ENCODE assay signal across 26 mouse cellular contexts in the genomic region with DNA sequence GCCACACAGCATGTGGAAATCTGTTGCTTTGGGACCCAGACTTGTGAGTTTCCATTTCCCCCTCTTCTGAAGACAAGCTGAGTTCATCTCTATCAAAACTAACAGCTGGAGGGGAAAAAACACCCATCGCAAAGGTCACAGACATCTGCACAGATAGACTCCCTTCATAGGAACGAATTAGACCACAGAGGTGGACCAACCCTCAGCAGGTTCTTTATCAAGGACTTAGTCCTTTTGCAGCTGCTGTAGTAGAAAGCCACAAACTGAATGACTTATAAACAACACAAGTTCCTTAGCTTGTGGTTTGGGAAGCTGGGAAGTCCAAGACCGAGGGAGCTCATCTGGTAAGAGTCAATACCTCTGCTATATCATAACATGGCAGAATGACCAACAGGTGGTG. TPM values are rescaled to one million over a fixed set of nuclear protein-coding genes. Genes with fewer than 3 reads are reported as not detected.
"Had no signal": no experiment of that assay in that cellular context is flagged by ENCODE, and none has a peak within 500 bp of the region (broad histone marks: within the 10 kb centered on the region; RNA-seq: fewer than 3 reads in every experiment).

No protein-coding gene starts in this region.

- H3K27ac ChIP-seq: midbrain, embryonic 10.5 days; midbrain, embryonic 12.5 days; neural tube, embryonic 13.5 days; neural tube, embryonic 15.5 days had no signal

- H3K27me3 ChIP-seq: midbrain, embryonic 12.5 days; neural tube, embryonic 13.5 days; neural tube, embryonic 15.5 days had no signal

- H3K36me3 ChIP-seq: midbrain, embryonic 10.5 days; midbrain, embryonic 12.5 days; neural tube, embryonic 13.5 days; neural tube, embryonic 15.5 days had no signal

- H3K9me3 ChIP-seq: midbrain, embryonic 10.5 days; neural tube, embryonic 15.5 days had no signal

- H3K9ac ChIP-seq: lung, embryonic 14.5 days; midbrain, embryonic 12.5 days; neural tube, embryonic 13.5 days; neural tube, embryonic 15.5 days had no signal

- ATAC-seq: midbrain, embryonic 16.5 days had no signal

- DNase-seq: lung, adult 18-20 months; lung, embryonic 14.5 days; lung, postnatal 10 days; lung, postnatal 4 days; midbrain, embryonic 14.5 days; retina, postnatal 1 day; right cerebral cortex, adult 18-20 months; right cerebral cortex, postnatal 25 days; right cerebral cortex, postnatal 4 days; spleen, adult 18-20 months; thymus, adult 18-20 months; thymus, postnatal 14 days; thymus, postnatal 36 days had no signal

- H3K4me1 ChIP-seq: midbrain, embryonic 10.5 days; midbrain, embryonic 12.5 days; neural tube, embryonic 13.5 days; neural tube, embryonic 15.5 days had no signal

- H3K4me3 ChIP-seq: megakaryocyte, embryonic 14.5 days; midbrain, embryonic 10.5 days; midbrain, embryonic 12.5 days; myocyte; neural tube, embryonic 13.5 days; neural tube, embryonic 15.5 days had no signal

- H3K4me2 ChIP-seq: lung, embryonic 14.5 days; midbrain, embryonic 12.5 days; neural tube, embryonic 13.5 days; neural tube, embryonic 15.5 days had no signal

RNA-seq across cellular contexts. Expression of gene Spdye4c, which starts 54.7 kb away (rescaled TPM):
- polyA plus RNA-seq: lung, embryonic 14.5 days; lung, embryonic 16.5 days; midbrain, embryonic 10.5 days; midbrain, embryonic 12.5 days; midbrain, embryonic 14.5 days; midbrain, embryonic 16.5 days; myocyte; neural tube, embryonic 11.5 days; neural tube, embryonic 13.5 days; neural tube, embryonic 15.5 days; small intestine, adult 2 months; stomach, embryonic 14.5 days; stomach, embryonic 16.5 days; thymus, postnatal 0 days had no signal
